Mouse (Mus musculus) midbrain, postnatal 0 days (tissue): ENCODE measurements around the gene Wwox. TPM values are rescaled to one million over a fixed set of nuclear protein-coding genes. Genes with fewer than 3 reads are reported as not detected.

Source experiments
- ATAC-seq: fragments of 200-750 bp; cut with Nextera tagmentation; 2 replicates; pipeline ENCODE4 v1.8.0; 2017; ENCODE audit warnings: moderate number of reproducible peaks, mild to moderate bottlenecking, moderate TSS enrichment, moderate library complexity; ENCODE audit not compliant: low FRiP score
- DNase-seq: peaks from one replicate; pipeline ENCODE4 v3.0.0-alpha.2; 2015; ENCODE audit warnings: low spot score
- H3K27ac ChIP-seq: fragments of 300-500 bp; sonication (generic); 2 replicates; pipeline ENCODE4 v1.5.1; 2014; ENCODE audit warnings: low read depth, mild to moderate bottlenecking, low read length, mixed read lengths
- H3K27me3 ChIP-seq: fragments of 300-500 bp; sonication (generic); 2 replicates; pipeline ENCODE4 v1.6.1; 2014; ENCODE audit warnings: low read length, control low read depth, mixed read lengths; ENCODE audit not compliant: insufficient read depth
- H3K36me3 ChIP-seq: fragments of 300-500 bp; sonication (generic); 2 replicates; pipeline ENCODE4 v1.6.1; 2014; ENCODE audit warnings: low read length, control low read depth, mixed read lengths; ENCODE audit not compliant: insufficient read depth
- H3K4me1 ChIP-seq: fragments of 300-500 bp; sonication (generic); 2 replicates; pipeline ENCODE4 v1.6.1; 2014; ENCODE audit warnings: mild to moderate bottlenecking, control low read depth, antibody characterized with exemption, low read length, mixed read lengths; ENCODE audit not compliant: insufficient read depth
- H3K4me2 ChIP-seq: fragments of 300-500 bp; sonication (generic); 2 replicates; pipeline ENCODE4 v1.6.1; 2014; ENCODE audit warnings: low read depth, mild to moderate bottlenecking, low read length, mixed read lengths; ENCODE audit not compliant: poor library complexity, severe bottlenecking
- H3K4me3 ChIP-seq: fragments of 300-500 bp; sonication (generic); 2 replicates; pipeline ENCODE4 v1.5.1; 2014; ENCODE audit warnings: low read depth, mild to moderate bottlenecking, low read length, moderate library complexity
- H3K9ac ChIP-seq: fragments of 300-500 bp; sonication (generic); replicated peaks from 2 replicates; pipeline ENCODE4 v1.6.1; 2014; ENCODE audit warnings: mild to moderate bottlenecking, low read length, moderate library complexity, mixed read lengths; ENCODE audit not compliant: poor library complexity, severe bottlenecking
- H3K9me3 ChIP-seq: fragments of 300-500 bp; sonication (generic); 2 replicates; pipeline ENCODE4 v1.6.1; 2016; ENCODE audit warnings: low read length, control low read depth
- CTCF ChIP-seq: IDR thresholded peaks from 2 replicates; pipeline ENCODE4 v1.5.1; 2016; ENCODE audit warnings: antibody characterized with exemption, mild to moderate bottlenecking
- WGBS: fragments of 180-500 bp; shearing (Covaris S2); extraction: QIAGEN DNeasy Blood & Tissue Kit; methylation state at CpG from one replicate; pipeline ENCODE4 v1.1.7; 2014; 5-methylcytosine and 5-hydroxymethylcytosine counted together
- polyA plus RNA-seq: library from polyadenylated mRNA; unstranded; fragments of >200 nt; fragmentation: Nextera tagmentation; extraction: Ambion mirVana; gene quantifications from 2 replicates; pipeline ENCODE4 v1.2.1, GENCODE M21; 2015
- total RNA-seq: library from RNA; depleted of rRNA; stranded (reverse); fragments of >200 nt; gene quantifications from 2 replicates; pipeline ENCODE4 v1.2.3, GENCODE M21; 2014

Gene Wwox
- total and polyA plus RNA-seq, 2 experiments from 2014 or later = 15.4 to 17.2 TPM

DNA sequence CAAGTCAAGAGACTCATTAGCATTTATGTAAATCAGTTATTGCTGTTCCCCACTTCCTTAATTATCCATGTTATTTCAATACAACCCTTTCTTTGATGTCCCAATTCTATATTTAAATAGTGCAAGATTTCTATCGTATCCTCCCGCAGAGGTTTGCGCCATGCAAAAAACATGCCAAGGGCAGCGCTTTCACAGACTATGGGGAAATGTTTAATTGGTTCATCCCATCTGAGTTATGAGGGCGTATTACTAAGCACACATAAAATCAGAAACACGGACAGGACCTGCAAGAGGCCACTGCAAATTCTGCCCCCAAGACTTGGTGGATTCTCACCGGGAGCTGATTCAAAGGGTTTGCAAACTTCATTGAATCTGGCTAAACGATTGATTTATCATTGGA is 468.6 kb downstream of the Wwox start:
- no peak overlapping the region for H3K4me2 ChIP-seq
- no peak overlapping the region for H3K4me3 ChIP-seq
- H3K36me3 ChIP-seq = no peaks in the 10 kb centered on the region
- H3K27ac ChIP-seq = no peak overlapping the region
- H3K4me1 ChIP-seq = no peaks in the 10 kb centered on the region
- DNase-seq (no peak), ATAC-seq (no peak)
- H3K9ac ChIP-seq = no peak overlapping the region
- TF ChIP-seq CTCF = no peak
- 70% methylated on average over 8 of the region's 8 CpGs for WGBS
- no peaks in the 10 kb centered on the region for H3K9me3 ChIP-seq
- no peaks in the 10 kb centered on the region for H3K27me3 ChIP-seq

DNA sequence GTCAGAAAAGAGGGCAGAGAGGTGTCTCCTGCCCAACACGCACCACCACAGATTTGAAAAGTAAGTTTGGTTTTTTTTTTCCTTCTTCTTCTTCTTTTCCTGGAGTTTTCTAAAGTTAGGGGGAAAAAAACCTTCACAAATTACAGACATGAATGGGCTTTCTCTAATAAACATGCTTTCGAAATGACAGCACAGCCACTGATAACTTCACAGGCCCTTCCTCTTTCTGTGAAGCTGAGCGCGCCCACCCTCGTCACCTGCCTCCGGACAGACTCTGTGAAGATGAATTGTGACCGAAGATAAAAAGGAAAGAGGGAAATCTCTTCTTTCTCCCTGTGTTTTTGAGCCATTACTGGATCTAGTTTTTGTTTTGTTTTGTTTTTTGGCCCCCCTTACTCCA is 469.1 kb downstream of the Wwox start:
- no peak overlapping the region for H3K27ac ChIP-seq
- no peaks in the 10 kb centered on the region for H3K36me3 ChIP-seq
- no peak for DNase-seq

DNA sequence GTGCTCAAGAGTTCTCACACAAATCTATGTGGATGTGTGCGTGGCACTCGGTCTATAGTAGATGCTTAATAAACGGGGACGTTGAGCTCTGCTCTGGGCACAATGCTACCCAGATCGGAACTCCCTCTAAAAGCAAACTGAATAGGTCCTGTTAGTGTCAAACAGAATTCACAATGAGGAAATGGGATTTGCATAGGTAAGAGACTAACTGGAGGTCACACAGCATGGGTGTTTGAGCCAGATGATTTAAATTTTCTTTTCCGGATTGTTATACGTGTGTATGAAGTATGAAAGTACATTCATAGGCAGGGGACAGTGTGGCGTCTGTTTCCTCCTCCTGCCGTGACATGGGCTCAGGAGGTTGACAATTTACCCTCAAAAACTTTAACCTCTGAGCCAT is 469.7 kb downstream of the Wwox start:
- no peaks in the 10 kb centered on the region for H3K27me3 ChIP-seq
- no peaks in the 10 kb centered on the region for H3K36me3 ChIP-seq
- H3K4me2 ChIP-seq = no peak overlapping the region
- H3K4me1 ChIP-seq = no peaks in the 10 kb centered on the region
- ATAC-seq (no peak), DNase-seq (no peak)
- no peak overlapping the region for H3K4me3 ChIP-seq
- H3K9me3 ChIP-seq = no peaks in the 10 kb centered on the region
- no peak overlapping the region for H3K27ac ChIP-seq
- WGBS = 53% methylated on average over 9 of the region's 9 CpGs
- TF ChIP-seq CTCF = no peak
- H3K9ac ChIP-seq = no peak overlapping the region

More for the DNA sequence above, 469.1 kb downstream of the Wwox start:
- Histone ChIP-seq H3K9me3 (no peaks in the 10 kb centered on the region), H3K4me1 (no peaks in the 10 kb centered on the region), H3K9ac (no peak overlapping the region), H3K4me3 (no peak overlapping the region), H3K4me2 (no peak overlapping the region), H3K27me3 (no peaks in the 10 kb centered on the region)
- 89% methylated on average over 7 of the region's 7 CpGs for WGBS
- no peak for TF ChIP-seq CTCF
- ATAC-seq = no peak

DNA sequence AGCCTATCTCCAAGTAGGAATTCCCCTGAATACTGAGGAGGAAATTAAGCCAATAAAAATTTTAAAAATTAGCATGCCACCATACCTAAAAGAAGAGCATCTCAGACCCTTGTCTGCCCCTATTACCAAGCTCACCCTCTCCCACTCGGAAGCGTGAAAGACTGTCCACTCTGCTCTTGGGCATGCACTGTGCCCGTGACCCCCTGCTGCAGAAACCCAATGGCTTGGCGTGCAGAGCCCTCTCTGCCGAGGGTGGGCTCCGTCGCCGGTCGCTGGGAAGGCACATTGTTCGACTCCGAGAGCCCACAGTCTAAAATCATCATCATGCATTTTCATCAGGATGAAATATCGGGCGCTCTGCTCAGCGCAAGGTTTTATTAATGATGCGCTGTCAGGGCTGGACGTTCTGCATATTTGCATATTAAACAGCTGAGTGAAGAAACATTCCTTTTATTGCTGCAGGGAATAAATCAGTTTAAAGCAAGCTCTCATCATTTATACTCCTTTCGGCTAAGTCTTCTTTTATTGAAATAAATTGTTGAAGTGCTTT is 471.7 kb downstream of the Wwox start:
- DNase-seq = no peak
- WGBS = 25% methylated on average over 17 of the region's 17 CpGs
- Histone ChIP-seq H3K36me3 (no peaks in the 10 kb centered on the region), H3K27me3 (0 out of 2 replicates have a peak, but pooled peaks cover 7% of the 10 kb centered on the region), H3K9me3 (no peaks in the 10 kb centered on the region), H3K4me1 (no peaks in the 10 kb centered on the region), H3K4me3 (no peak overlapping the region), H3K27ac (no peak overlapping the region), H3K9ac (no peak overlapping the region), H3K4me2 (peak overlapping the region; percentile 43)
- ATAC-seq = no peak
- no peak for TF ChIP-seq CTCF

DNA sequence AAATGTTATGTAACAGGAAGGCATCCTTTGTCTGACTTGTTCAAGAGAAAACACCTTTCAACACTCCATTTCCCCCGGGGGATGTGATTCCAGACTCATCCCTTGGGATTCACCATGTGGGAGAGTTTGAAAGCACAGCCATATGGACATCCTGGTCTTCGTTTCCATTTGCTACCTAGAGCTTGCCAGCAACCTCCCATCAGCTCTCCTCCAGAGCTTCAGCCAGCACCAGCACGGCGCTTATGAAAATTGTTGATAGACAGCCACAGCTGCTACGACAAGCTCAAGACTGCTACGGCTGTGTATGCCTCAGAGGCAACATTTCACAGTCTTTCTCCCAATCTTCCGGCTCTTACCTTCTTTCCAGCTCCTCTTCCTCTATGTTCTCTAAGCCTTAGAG is 484.2 kb downstream of the Wwox start:
- no peak overlapping the region for H3K4me3 ChIP-seq
- H3K27me3 ChIP-seq = no peaks in the 10 kb centered on the region
- no peak for DNase-seq
- H3K9me3 ChIP-seq = no peaks in the 10 kb centered on the region
- no peak for TF ChIP-seq CTCF
- H3K4me2 ChIP-seq = no peak overlapping the region
- no peak overlapping the region for H3K27ac ChIP-seq
- no peaks in the 10 kb centered on the region for H3K36me3 ChIP-seq
- H3K4me1 ChIP-seq = no peaks in the 10 kb centered on the region
- no peak for ATAC-seq
- WGBS = 86% methylated on average over 7 of the region's 7 CpGs
- no peak overlapping the region for H3K9ac ChIP-seq

DNA sequence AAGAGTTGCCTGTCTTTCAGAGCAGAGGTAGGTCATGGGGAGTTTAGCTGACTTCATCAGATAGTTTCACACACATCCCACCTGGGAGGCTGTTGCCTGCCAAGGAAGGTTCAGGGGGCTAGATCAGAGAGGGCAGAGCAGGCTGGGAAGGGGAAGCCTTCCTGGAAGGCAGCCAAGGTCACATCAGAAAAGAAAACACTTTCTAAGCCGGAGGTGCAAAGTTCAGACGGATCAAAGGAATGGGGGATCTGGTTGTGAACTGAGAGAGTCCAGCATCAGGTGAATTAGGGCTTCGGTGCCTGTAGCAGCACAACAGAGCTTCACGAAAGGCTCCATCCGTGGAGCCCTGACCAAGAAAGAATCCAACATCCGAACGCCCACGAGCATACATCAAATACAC is 488.0 kb downstream of the Wwox start:
- DNase-seq (no peak), ATAC-seq (no peak)
- Histone ChIP-seq H3K36me3 (no peaks in the 10 kb centered on the region), H3K9ac (no peak overlapping the region), H3K27me3 (no peaks in the 10 kb centered on the region), H3K9me3 (no peaks in the 10 kb centered on the region), H3K4me3 (no peak overlapping the region), H3K27ac (no peak overlapping the region), H3K4me1 (no peaks in the 10 kb centered on the region; the same call in 1 of the 2 replicates), H3K4me2 (no peak overlapping the region)
- TF ChIP-seq CTCF = no peak
- 76% methylated on average over 8 of the region's 8 CpGs for WGBS
